Mouse (Mus musculus) brain, embryonic 14.5 days (tissue): ENCODE data around the gene Ttc17.

ENCODE experiments used
- CTCF ChIP-seq: fragments of 200-500 bp; IDR thresholded peaks from 2 replicates; pipeline ENCODE4 v1.5.1; 2012; ENCODE audit warnings: inconsistent platforms, mild to moderate bottlenecking, moderate library complexity, borderline replicate concordance; ENCODE audit not compliant: insufficient read depth, insufficient read length; ENCODE audit errors: extremely low read depth
- POLR2A ChIP-seq: fragments of 200-500 bp; IDR thresholded peaks from 2 replicates; pipeline ENCODE4 v1.6.1; 2012; ENCODE audit warnings: mild to moderate bottlenecking, inconsistent platforms, borderline replicate concordance; ENCODE audit not compliant: poor library complexity, insufficient read depth, insufficient read length, severe bottlenecking; ENCODE audit errors: extremely low read depth

DNA sequence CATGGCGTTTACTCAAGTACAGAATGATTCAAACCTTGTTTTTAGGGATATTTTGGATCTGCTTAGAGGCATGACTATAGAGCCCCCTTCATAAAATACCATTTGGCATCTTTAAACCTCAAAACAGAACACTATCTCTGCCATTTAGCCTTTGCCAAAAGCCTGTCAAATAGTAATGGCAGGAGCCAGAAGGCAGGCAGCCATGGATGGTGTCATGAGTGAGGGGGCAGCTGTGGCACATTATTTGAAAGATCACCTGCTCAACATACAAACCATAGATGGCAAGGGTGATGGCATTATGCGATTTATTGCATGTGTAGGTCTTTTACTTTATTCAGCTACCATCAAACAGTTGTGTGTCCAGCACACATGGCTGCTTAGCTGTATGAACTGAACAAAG, 73.4 kb downstream of the Ttc17 start:
- TF ChIP-seq POLR2A (no peak), CTCF (no peak)
